Comparison of ENCODE assay signal across 9 mouse cellular contexts in genomic region chr4:55013563-55014248, GRCm38 (mm10).
DNase-seq lines count a peak whose midpoint lies in the region; ATAC-seq and TF ChIP-seq lines count a peak whose summit lies in the region.
"Had no signal": no experiment of that assay in that cellular context is flagged by ENCODE, and none has a peak within 500 bp of the region (broad histone marks: within the 10 kb centered on the region; RNA-seq: fewer than 3 reads in every experiment).

No protein-coding gene starts in this region.

- H3K4me1 ChIP-seq in embryonic facial prominence, embryonic 14.5 days (ENCODE audit: control insufficient read depth, insufficient read depth, low read length): no peaks in the 10 kb centered on the region
- H3K4me1 ChIP-seq in embryonic facial prominence, embryonic 10.5 days: no peaks in the 10 kb centered on the region
- peaks cover 2% of the 10 kb centered on the region; the same call in 1 of the 2 replicates for H3K4me1 ChIP-seq in lung, adult 2 months (ENCODE audit: control insufficient read depth, insufficient read depth, low read length)
- H3K4me1 ChIP-seq: hindbrain, embryonic 15.5 days had no signal

- 0 out of 2 replicates have a peak, but pooled peaks have one; percentile 30 for ATAC-seq in embryonic facial prominence, embryonic 14.5 days (ENCODE audit: low read depth)

- WGBS in embryonic facial prominence, embryonic 14.5 days: 66% methylated on average over 16 of the region's 16 CpGs
- 89% methylated on average over 16 of the region's 16 CpGs for WGBS in embryonic facial prominence, embryonic 10.5 days
- 47% methylated on average over 16 of the region's 16 CpGs for whole genome bisulfite sequencing in lung, adult 2 months

- no peak overlapping the region for H3K27ac ChIP-seq in embryonic facial prominence, embryonic 14.5 days (replicated peaks; ENCODE audit: low read depth, low read length)
- H3K27ac ChIP-seq in embryonic facial prominence, embryonic 10.5 days (replicated peaks): no peak overlapping the region
- H3K27ac ChIP-seq: hindbrain, embryonic 15.5 days had no signal

- TF ChIP-seq CTCF in lung, adult 2 months (IDR thresholded peaks at IDR 0.05; ENCODE audit: insufficient read depth, low read length): no peak

- no peak for TF ChIP-seq POLR2A in lung, adult 2 months (IDR thresholded peaks at IDR 0.05; ENCODE audit: borderline replicate concordance, extremely low read depth, low read depth, low read length)

- H3K4me2 ChIP-seq in embryonic facial prominence, embryonic 14.5 days (ENCODE audit: low read depth, low read length): no peak overlapping the region
- H3K4me2 ChIP-seq: hindbrain, embryonic 15.5 days had no signal

- H3K4me3 ChIP-seq in embryonic facial prominence, embryonic 14.5 days (ENCODE audit: low read depth, low read length): no peak overlapping the region
- H3K4me3 ChIP-seq in embryonic facial prominence, embryonic 10.5 days: no peak overlapping the region
- H3K4me3 ChIP-seq in lung, adult 2 months (replicated peaks; ENCODE audit: extremely low read depth, low read depth, low read length): no peak overlapping the region
- H3K4me3 ChIP-seq: hindbrain, embryonic 15.5 days had no signal

- DNase-seq in embryonic facial prominence, embryonic 14.5 days (ENCODE audit: low spot score): peak; percentile 70
- no peak for DNase-seq in embryonic facial prominence, embryonic 10.5 days (ENCODE audit: low spot score)
- DNase-seq in right cerebral cortex, adult 18-20 months: peak; percentile 70
- no peak for DNase-seq in right cerebral cortex, postnatal 4 days
- DNase-seq in lung, adult 2 months: peak; percentile 46
- DNase-seq in thymus, postnatal 0 days (ENCODE audit: low spot score): no peak
- no peak for DNase-seq in liver
- DNase-seq in spleen, postnatal 36 days (ENCODE audit: low spot score in 2 of 2): no peak

- no peaks in the 10 kb centered on the region for H3K9me3 ChIP-seq in embryonic facial prominence, embryonic 14.5 days (ENCODE audit: control insufficient read depth, low read length)
- H3K9me3 ChIP-seq in embryonic facial prominence, embryonic 10.5 days: no peaks in the 10 kb centered on the region
- H3K9me3 ChIP-seq: hindbrain, embryonic 15.5 days had no signal

- H3K27me3 ChIP-seq in embryonic facial prominence, embryonic 14.5 days (replicated peaks; ENCODE audit: control insufficient read depth, insufficient read depth, low read length): no peaks in the 10 kb centered on the region
- no peaks in the 10 kb centered on the region for H3K27me3 ChIP-seq in embryonic facial prominence, embryonic 10.5 days (replicated peaks; ENCODE audit: low read depth, poor library complexity, severe bottlenecking)
- H3K27me3 ChIP-seq: hindbrain, embryonic 15.5 days had no signal

- no peak overlapping the region for H3K9ac ChIP-seq in embryonic facial prominence, embryonic 14.5 days (ENCODE audit: low read depth, low read length)
- H3K9ac ChIP-seq: hindbrain, embryonic 15.5 days had no signal

- peaks cover 100% of the 10 kb centered on the region for H3K36me3 ChIP-seq in embryonic facial prominence, embryonic 14.5 days (ENCODE audit: control insufficient read depth, insufficient read depth, low read length)
- H3K36me3 ChIP-seq in embryonic facial prominence, embryonic 10.5 days (replicated peaks): peaks cover 100% of the 10 kb centered on the region

Comparison
In these comparisons a context has a peak if more than half of its experiments do, and no peak if none do; other contexts are left out.
1. DNase-seq: peak in embryonic facial prominence, embryonic 14.5 days (single experiment), right cerebral cortex, adult 18-20 months (single experiment) and lung, adult 2 months (single experiment); none in embryonic facial prominence, embryonic 10.5 days (single experiment), right cerebral cortex, postnatal 4 days (single experiment), thymus, postnatal 0 days (single experiment), liver (single experiment) and spleen, postnatal 36 days (0 of 2).